Mouse (Mus musculus): ENCODE results near the gene Prkg1. TPM values are rescaled to one million over a fixed set of nuclear protein-coding genes. Genes with fewer than 3 reads are reported as not detected.

Prkg1 gene
- polyA plus RNA-seq, 1 experiment = 7.3 TPM

- WGBS = 79% methylated on average over 4 of the region's 4 CpGs
- Histone ChIP-seq H3K27me3 (ENCODE audit: control insufficient read depth, insufficient read depth, low read length) (no peaks in the 10 kb centered on the region), H3K4me1 (ENCODE audit: control insufficient read depth, insufficient read depth, low read length) (no peaks in the 10 kb centered on the region), H3K27ac (ENCODE audit: insufficient read depth, low read length) (no peak overlapping the region), H3K4me3 (replicated peaks; ENCODE audit: insufficient read depth, low read depth, low read length) (no peak overlapping the region)
- TF ChIP-seq CTCF (IDR thresholded peaks at IDR 0.05; ENCODE audit: borderline replicate concordance, insufficient read depth, low read depth, low read length) = no peak
- TF ChIP-seq POLR2A (IDR thresholded peaks at IDR 0.05; ENCODE audit: borderline replicate concordance, insufficient read depth, low read length) = no peak
- DNase-seq = no peak
Observed at GRCm38 (mm10) chr19:30851023-30851422, 913.8 kb downstream of the Prkg1 start.

GRCm38 (mm10) chr19:30844916-30845315, 919.9 kb downstream of the Prkg1 start:
- H3K27ac ChIP-seq (ENCODE audit: insufficient read depth, low read length) = no peak overlapping the region
- no peak overlapping the region for H3K4me3 ChIP-seq (replicated peaks; ENCODE audit: insufficient read depth, low read depth, low read length)
- no peak for DNase-seq
- H3K27me3 ChIP-seq (ENCODE audit: control insufficient read depth, insufficient read depth, low read length) = no peaks in the 10 kb centered on the region
- H3K4me1 ChIP-seq (ENCODE audit: control insufficient read depth, insufficient read depth, low read length) = no peaks in the 10 kb centered on the region
- WGBS = 70% methylated on average over 4 of the region's 4 CpGs
- TF ChIP-seq POLR2A (IDR thresholded peaks at IDR 0.05; ENCODE audit: borderline replicate concordance, insufficient read depth, low read length) (no peak), CTCF (IDR thresholded peaks at IDR 0.05; ENCODE audit: borderline replicate concordance, insufficient read depth, low read depth, low read length) (no peak)

GRCm38 (mm10) chr19:30843637-30844036, 921.2 kb downstream of the Prkg1 start:
- no peaks in the 10 kb centered on the region for H3K4me1 ChIP-seq (ENCODE audit: control insufficient read depth, insufficient read depth, low read length)
- TF ChIP-seq POLR2A (IDR thresholded peaks at IDR 0.05; ENCODE audit: borderline replicate concordance, insufficient read depth, low read length) (no peak), CTCF (IDR thresholded peaks at IDR 0.05; ENCODE audit: borderline replicate concordance, insufficient read depth, low read depth, low read length) (no peak)
- H3K27ac ChIP-seq (ENCODE audit: insufficient read depth, low read length) = no peak overlapping the region
- H3K27me3 ChIP-seq (ENCODE audit: control insufficient read depth, insufficient read depth, low read length) = no peaks in the 10 kb centered on the region
- whole genome bisulfite sequencing = 81% methylated on average over 4 of the region's 4 CpGs
- no peak for DNase-seq
- H3K4me3 ChIP-seq (replicated peaks; ENCODE audit: insufficient read depth, low read depth, low read length) = no peak overlapping the region

GRCm38 (mm10) chr19:30843052-30843564, 921.7 kb downstream of the Prkg1 start:
- peak in 1 of 2 experiments; percentile 7 for DNase-seq

GRCm38 (mm10) chr19:30842640-30843039, 922.2 kb downstream of the Prkg1 start:
- Histone ChIP-seq H3K4me1 (ENCODE audit: control insufficient read depth, insufficient read depth, low read length) (no peaks in the 10 kb centered on the region), H3K27me3 (ENCODE audit: control insufficient read depth, insufficient read depth, low read length) (no peaks in the 10 kb centered on the region), H3K4me3 (replicated peaks; ENCODE audit: insufficient read depth, low read depth, low read length) (no peak overlapping the region), H3K27ac (ENCODE audit: insufficient read depth, low read length) (no peak overlapping the region)
- TF ChIP-seq CTCF (IDR thresholded peaks at IDR 0.05; ENCODE audit: borderline replicate concordance, insufficient read depth, low read depth, low read length) (no peak), POLR2A (IDR thresholded peaks at IDR 0.05; ENCODE audit: borderline replicate concordance, insufficient read depth, low read length) (no peak)
- 59% methylated on average over 1 of the region's 1 CpGs for WGBS
- no peak for DNase-seq

More at GRCm38 (mm10) chr19:30843052-30843564, 921.7 kb downstream of the Prkg1 start:
- TF ChIP-seq POLR2A (IDR thresholded peaks at IDR 0.05; ENCODE audit: borderline replicate concordance, insufficient read depth, low read length) (no peak), CTCF (IDR thresholded peaks at IDR 0.05; ENCODE audit: borderline replicate concordance, insufficient read depth, low read depth, low read length) (0 out of 2 replicates have a peak, but pooled peaks have one; percentile 8)
- no peaks in the 10 kb centered on the region for H3K27me3 ChIP-seq (ENCODE audit: control insufficient read depth, insufficient read depth, low read length)
- H3K27ac ChIP-seq (ENCODE audit: insufficient read depth, low read length) = no peak overlapping the region
- WGBS = 2% methylated on average over 4 of the region's 4 CpGs
- H3K4me3 ChIP-seq (replicated peaks; ENCODE audit: insufficient read depth, low read depth, low read length) = no peak overlapping the region
- no peaks in the 10 kb centered on the region for H3K4me1 ChIP-seq (ENCODE audit: control insufficient read depth, insufficient read depth, low read length)

GRCm38 (mm10) chr19:30833045-30833651, 931.7 kb downstream of the Prkg1 start:
- TF ChIP-seq POLR2A (IDR thresholded peaks at IDR 0.05; ENCODE audit: borderline replicate concordance, insufficient read depth, low read length) (no peak), CTCF (IDR thresholded peaks at IDR 0.05; ENCODE audit: borderline replicate concordance, insufficient read depth, low read depth, low read length) (no peak)
- Histone ChIP-seq H3K27me3 (ENCODE audit: control insufficient read depth, insufficient read depth, low read length) (no peaks in the 10 kb centered on the region), H3K27ac (ENCODE audit: insufficient read depth, low read length) (no peak overlapping the region)

GRCm38 (mm10) chr19:30829231-30829775, 935.5 kb downstream of the Prkg1 start:
- Histone ChIP-seq H3K4me3 (replicated peaks; ENCODE audit: insufficient read depth, low read depth, low read length) (no peak overlapping the region), H3K4me1 (ENCODE audit: control insufficient read depth, insufficient read depth, low read length) (no peaks in the 10 kb centered on the region), H3K27me3 (ENCODE audit: control insufficient read depth, insufficient read depth, low read length) (no peaks in the 10 kb centered on the region), H3K27ac (ENCODE audit: insufficient read depth, low read length) (no peak overlapping the region)
- TF ChIP-seq POLR2A (IDR thresholded peaks at IDR 0.05; ENCODE audit: borderline replicate concordance, insufficient read depth, low read length) (no peak), CTCF (IDR thresholded peaks at IDR 0.05; ENCODE audit: borderline replicate concordance, insufficient read depth, low read depth, low read length) (no peak)
- DNase-seq = no peak
- WGBS = 84% methylated on average over 7 of the region's 7 CpGs

More at GRCm38 (mm10) chr19:30833045-30833651, 931.7 kb downstream of the Prkg1 start:
- Histone ChIP-seq H3K4me3 (replicated peaks; ENCODE audit: insufficient read depth, low read depth, low read length) (no peak overlapping the region), H3K4me1 (ENCODE audit: control insufficient read depth, insufficient read depth, low read length) (no peaks in the 10 kb centered on the region)
- no peak for DNase-seq
- WGBS = 17% methylated on average over 1 of the region's 1 CpGs

GRCm38 (mm10) chr19:30827820-30828219, 937.0 kb downstream of the Prkg1 start:
- no peak overlapping the region for H3K27ac ChIP-seq (ENCODE audit: insufficient read depth, low read length)
- TF ChIP-seq POLR2A (IDR thresholded peaks at IDR 0.05; ENCODE audit: borderline replicate concordance, insufficient read depth, low read length) (no peak), CTCF (IDR thresholded peaks at IDR 0.05; ENCODE audit: borderline replicate concordance, insufficient read depth, low read depth, low read length) (no peak)
- H3K27me3 ChIP-seq (ENCODE audit: control insufficient read depth, insufficient read depth, low read length) = no peaks in the 10 kb centered on the region
- WGBS = 84% methylated on average over 3 of the region's 3 CpGs
- no peaks in the 10 kb centered on the region for H3K4me1 ChIP-seq (ENCODE audit: control insufficient read depth, insufficient read depth, low read length)
- DNase-seq = no peak
- no peak overlapping the region for H3K4me3 ChIP-seq (replicated peaks; ENCODE audit: insufficient read depth, low read depth, low read length)

Measured in cerebellum, adult 2 months (tissue).